Mouse (Mus musculus) CH12F3 (cell line): ENCODE results near the gene Ntrk2.

ENCODE experiments used
- in situ Hi-C: fragments of 300-500 bp; cut with MboI; formaldehyde crosslinking; loops from 2 replicates; pipeline ENCODE4 v1.14.3; 2020; ENCODE audit warnings: low sequenced_read_pairs

Gene Ntrk2

GRCm38 (mm10) chr13:58840731-58841359 lies 34.5 kb downstream of the Ntrk2 start:
- in situ Hi-C loops = no loop called here

DNA sequence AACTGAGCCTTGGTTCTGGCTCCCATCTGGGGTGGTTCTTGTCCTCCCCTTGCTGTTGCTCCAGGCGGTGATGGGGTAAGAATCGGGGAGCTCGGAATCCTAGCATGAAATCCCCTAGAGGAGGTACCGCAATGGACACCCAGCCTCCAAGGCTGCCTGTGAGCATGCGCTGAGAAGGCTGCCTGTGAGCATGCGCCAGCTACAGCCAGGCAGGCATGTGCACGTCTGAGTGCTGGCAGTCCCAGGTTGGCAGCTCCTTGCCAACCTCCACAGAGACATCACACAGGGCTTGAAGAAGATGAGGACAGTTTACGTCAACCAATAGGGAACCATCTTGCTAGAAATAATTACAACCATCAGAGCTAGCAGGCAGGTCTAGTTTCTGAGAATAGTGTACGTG lies 37.5 kb downstream of the Ntrk2 start:
- in situ Hi-C loops = no loop called here

DNA sequence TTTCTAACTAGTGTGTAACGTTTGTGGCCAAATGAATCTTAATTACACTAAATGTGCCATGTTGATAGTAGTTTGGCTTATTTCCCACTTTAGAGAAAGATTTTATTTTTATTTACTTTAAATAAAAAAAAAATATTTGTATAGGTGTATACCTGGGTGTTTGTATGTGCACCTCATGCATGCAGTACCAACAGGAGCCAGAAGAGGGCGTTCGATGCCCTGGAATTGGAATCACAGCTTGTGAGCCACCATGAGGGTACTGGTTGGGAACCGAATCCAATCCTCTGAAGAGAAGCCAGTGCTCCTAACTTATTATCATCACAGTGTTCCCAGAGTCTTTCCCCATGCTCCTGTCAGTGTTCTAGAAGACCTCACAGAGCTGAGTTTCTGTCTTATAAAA lies 42.2 kb downstream of the Ntrk2 start:
- in situ Hi-C loops = no loop called here

DNA sequence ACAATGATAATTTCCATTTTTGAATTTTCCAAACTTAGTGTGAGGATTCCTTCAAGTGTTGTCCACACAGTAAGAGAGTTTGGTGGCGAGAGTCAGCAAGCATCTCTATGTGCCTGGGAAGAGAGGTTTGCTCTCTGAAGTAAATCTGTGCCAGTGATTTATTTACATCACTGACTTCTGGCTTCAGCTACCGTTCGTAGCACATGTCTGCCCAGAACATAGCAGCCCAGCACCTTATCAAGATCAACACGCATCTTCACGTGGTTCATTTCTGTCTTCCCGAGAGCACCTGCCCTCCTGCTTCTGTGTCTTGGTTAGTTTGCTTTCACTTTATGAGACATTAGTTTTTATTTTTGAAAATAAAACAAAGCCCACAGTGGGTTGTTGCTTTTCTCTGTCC lies 47.3 kb downstream of the Ntrk2 start:
- in situ Hi-C loops = no loop called here

GRCm38 (mm10) chr13:58866239-58866638 lies 59.9 kb downstream of the Ntrk2 start:
- in situ Hi-C loops = no loop called here

GRCm38 (mm10) chr13:58866776-58867435 lies 60.5 kb downstream of the Ntrk2 start:
- in situ Hi-C loops = no loop called here

DNA sequence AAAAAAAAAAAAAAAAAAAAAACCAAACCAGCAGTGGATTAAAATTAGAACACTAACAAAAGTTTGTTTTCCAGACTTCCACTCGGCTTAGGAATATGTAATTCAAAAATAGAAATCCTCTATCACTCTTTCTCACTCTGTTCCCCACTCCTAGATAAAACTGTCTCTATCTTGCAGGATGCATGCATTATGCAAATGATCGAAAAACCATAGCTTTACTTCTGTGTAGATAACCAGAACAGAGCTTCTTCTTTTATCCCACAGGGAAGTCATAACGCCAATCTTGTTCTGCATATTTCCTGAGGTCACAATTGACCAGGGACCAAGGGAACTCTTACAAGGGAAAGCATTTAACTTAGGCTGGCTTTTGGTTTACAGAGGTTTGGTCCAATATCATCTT lies 76.1 kb downstream of the Ntrk2 start:
- in situ Hi-C loops = no loop called here

GRCm38 (mm10) chr13:58882916-58883315 lies 76.5 kb downstream of the Ntrk2 start:
- in situ Hi-C loops = no loop called here

- in situ Hi-C loops = no loop called here
Observed at GRCm38 (mm10) chr13:58886108-58886507, 79.7 kb downstream of the Ntrk2 start.

- in situ Hi-C loops = no loop called here
Observed at GRCm38 (mm10) chr13:58896254-58896910, 90.0 kb downstream of the Ntrk2 start.

GRCm38 (mm10) chr13:58899337-58899736 lies 93.0 kb downstream of the Ntrk2 start:
- in situ Hi-C loops = no loop called here

GRCm38 (mm10) chr13:58902313-58902712 lies 95.9 kb downstream of the Ntrk2 start:
- in situ Hi-C loops = no loop called here

DNA sequence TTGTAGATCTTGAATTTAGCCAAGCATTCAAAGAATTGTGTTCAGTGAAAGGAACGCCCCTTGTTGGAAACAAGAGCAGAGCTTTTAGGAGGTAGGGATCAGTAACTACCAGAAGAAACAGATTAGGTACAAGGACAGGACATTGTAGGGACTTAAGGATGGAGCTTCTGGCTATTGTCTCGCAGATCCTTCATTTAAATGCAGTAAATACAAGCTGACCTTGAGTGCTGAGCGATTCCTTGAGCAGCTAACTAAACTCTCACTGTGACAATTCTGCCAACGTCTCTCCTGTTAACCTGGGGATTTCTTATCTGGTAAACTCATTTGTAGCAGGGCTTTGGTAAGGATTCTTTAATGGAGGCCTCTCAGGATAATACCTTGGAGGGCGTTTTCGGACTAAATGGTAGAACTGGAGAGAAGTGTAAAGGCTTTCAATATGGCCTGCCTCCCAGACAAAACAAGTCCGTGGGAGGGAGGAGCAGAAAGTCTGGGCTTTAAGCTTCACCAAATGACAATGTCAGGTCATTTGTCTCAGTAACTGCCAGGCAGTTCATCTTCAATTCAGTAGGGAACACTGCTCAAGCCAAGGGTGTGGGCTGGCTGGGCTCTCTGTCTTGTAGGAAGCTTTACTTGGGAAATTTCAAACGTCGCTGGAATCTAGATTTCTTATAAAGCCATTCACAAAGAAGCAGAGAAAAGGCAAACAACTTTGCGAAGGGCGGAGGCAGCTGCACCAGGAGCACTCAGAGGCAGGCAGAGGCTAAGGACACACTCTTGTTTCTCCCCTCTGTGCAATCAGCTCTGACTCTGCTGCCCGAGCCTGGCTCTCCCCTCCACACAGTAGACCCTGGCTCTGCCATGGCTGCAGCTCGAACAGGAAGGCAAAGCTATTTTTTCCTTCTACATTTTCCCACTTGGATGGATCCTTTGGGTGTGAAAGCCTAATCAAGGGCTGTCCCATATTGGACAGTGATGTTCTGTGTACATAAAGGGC lies 98.7 kb downstream of the Ntrk2 start:
- in situ Hi-C loops = no loop called here

- in situ Hi-C loops = no loop called here
Observed at GRCm38 (mm10) chr13:58911936-58912335, 105.6 kb downstream of the Ntrk2 start.

- in situ Hi-C loops = no loop called here
Observed at GRCm38 (mm10) chr13:58912559-58912958, 106.2 kb downstream of the Ntrk2 start.

GRCm38 (mm10) chr13:58914061-58914814 lies 107.9 kb downstream of the Ntrk2 start:
- in situ Hi-C loops = no loop called here

DNA sequence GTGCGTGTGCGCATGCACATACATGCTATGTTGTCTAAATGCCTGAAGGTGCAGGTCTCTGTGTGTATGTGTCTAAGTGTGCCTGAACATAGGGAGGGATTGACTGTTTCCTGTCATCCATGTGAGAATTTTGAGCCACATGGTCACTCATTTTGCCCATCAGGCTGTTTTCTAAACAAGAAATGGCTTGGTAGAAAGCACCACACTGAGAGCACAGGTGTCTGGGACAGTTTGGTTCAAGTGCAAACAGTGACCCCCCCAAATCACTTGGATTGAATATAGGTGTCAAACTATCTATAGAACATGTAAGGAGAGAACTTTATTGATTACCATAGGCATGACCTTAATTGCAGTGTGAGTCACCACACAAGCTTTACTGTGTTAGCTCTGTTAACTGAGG lies 110.0 kb downstream of the Ntrk2 start:
- in situ Hi-C loops = no loop called here

- in situ Hi-C loops = no loop called here
Observed at GRCm38 (mm10) chr13:58920241-58920640, 113.9 kb downstream of the Ntrk2 start.

DNA sequence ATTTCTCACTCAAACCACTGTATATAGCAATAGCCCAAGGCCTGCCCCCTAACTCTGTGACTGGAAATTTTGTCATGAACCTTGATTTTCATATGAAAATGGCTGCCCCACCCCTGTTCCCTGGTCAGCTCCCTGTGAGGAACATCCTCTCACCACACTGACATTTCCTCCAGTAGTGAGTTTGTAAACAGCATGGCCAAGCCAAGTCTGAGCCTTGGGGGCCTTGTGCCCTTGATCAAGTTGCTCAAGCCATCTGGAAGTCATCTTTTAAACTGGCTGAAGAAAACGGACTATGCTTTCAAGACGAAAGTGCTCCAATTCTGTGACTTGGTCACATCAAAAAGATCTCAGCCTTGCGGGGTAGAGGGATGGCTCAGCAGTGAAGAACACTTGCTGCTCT lies 114.9 kb downstream of the Ntrk2 start:
- in situ Hi-C loops = no loop called here

GRCm38 (mm10) chr13:58921705-58922104 lies 115.3 kb downstream of the Ntrk2 start:
- in situ Hi-C loops = no loop called here
